Mouse (Mus musculus): ENCODE data around the gene Cnppd1. TPM values are rescaled to one million over a fixed set of nuclear protein-coding genes. Genes with fewer than 3 reads are reported as not detected.

The Cnppd1 gene
- polyA plus RNA-seq, 1 experiment from 2014 or later, result 66.7 TPM

- Histone ChIP-seq H3K4me3 (replicated peaks) (peak overlapping the region; percentile 62), H3K9ac (replicated peaks) (peak overlapping the region; percentile 81), H3K27ac (peak overlapping the region; percentile 65), H3K27me3 (no peaks in the 10 kb centered on the region), H3K4me1 (replicated peaks) (peaks cover 25% of the 10 kb centered on the region), H3K9me3 (no peaks in the 10 kb centered on the region), H3K36me3 (peaks cover 67% of the 10 kb centered on the region), H3K4me2 (replicated peaks) (peak overlapping the region; percentile 100)
- 11% methylated on average over 23 of the region's 23 CpGs for WGBS
- no peak; the same call in 1 of the 2 replicates for ATAC-seq
Measured at GRCm38 (mm10) chr1:75179334-75180104, 37.0 kb upstream of the Cnppd1 start.

GRCm38 (mm10) chr1:75168472-75169464 is 26.3 kb upstream of the Cnppd1 start, which contains the start of gene Zfand2b:
TSS of gene Zfand2b (plus strand) at chr1:75168646.
- Histone ChIP-seq H3K9ac (replicated peaks) (peak within 1 kb of the TSS; percentile 70), H3K4me3 (replicated peaks) (peak within 1 kb of the TSS; percentile 74), H3K36me3 (peaks cover 37% of the 10 kb centered on the region), H3K27me3 (no peaks in the 10 kb centered on the region), H3K4me2 (replicated peaks) (peak within 1 kb of the TSS; percentile 65), H3K27ac (peak within 1 kb of the TSS; percentile 86), H3K4me1 (replicated peaks) (peaks cover 14% of the 10 kb centered on the region), H3K9me3 (no peaks in the 10 kb centered on the region)
- WGBS, result 2% methylated on average over 52 of the region's 59 CpGs
- peak; percentile 98 for ATAC-seq

GRCm38 (mm10) chr1:75168093-75168471 is 25.6 kb upstream of the Cnppd1 start:
- Histone ChIP-seq H3K9ac (replicated peaks) (peak overlapping the region; percentile 70), H3K27ac (peak overlapping the region; percentile 86), H3K9me3 (no peaks in the 10 kb centered on the region), H3K4me2 (replicated peaks) (peak overlapping the region; percentile 65), H3K27me3 (no peaks in the 10 kb centered on the region), H3K4me1 (replicated peaks) (peaks cover 14% of the 10 kb centered on the region), H3K36me3 (peaks cover 31% of the 10 kb centered on the region), H3K4me3 (replicated peaks) (peak overlapping the region; percentile 74)
- 8% methylated on average over 7 of the region's 7 CpGs for WGBS
- peak; percentile 53 for ATAC-seq

GRCm38 (mm10) chr1:75160256-75160617 is 17.7 kb upstream of the Cnppd1 start:
- 79% methylated on average over 4 of the region's 4 CpGs for WGBS
- H3K27me3 ChIP-seq, result no peaks in the 10 kb centered on the region
- no peaks in the 10 kb centered on the region for H3K36me3 ChIP-seq
- no peak for ATAC-seq
- H3K4me3 ChIP-seq (replicated peaks), result no peak overlapping the region
- no peak overlapping the region for H3K4me2 ChIP-seq (replicated peaks)
- H3K9me3 ChIP-seq, result no peaks in the 10 kb centered on the region
- H3K27ac ChIP-seq, result no peak overlapping the region
- no peaks in the 10 kb centered on the region for H3K4me1 ChIP-seq (replicated peaks)
- H3K9ac ChIP-seq (replicated peaks), result no peak overlapping the region

- H3K27me3 ChIP-seq, result no peaks in the 10 kb centered on the region
- no peaks in the 10 kb centered on the region for H3K36me3 ChIP-seq
- ATAC-seq, result no peak
- H3K4me3 ChIP-seq (replicated peaks), result no peak overlapping the region
- H3K4me2 ChIP-seq (replicated peaks), result no peak overlapping the region
- H3K9me3 ChIP-seq, result no peaks in the 10 kb centered on the region
- no peak overlapping the region for H3K27ac ChIP-seq
- 75% methylated on average over 5 of the region's 5 CpGs for WGBS
- H3K9ac ChIP-seq (replicated peaks), result no peak overlapping the region
- H3K4me1 ChIP-seq (replicated peaks), result no peaks in the 10 kb centered on the region
Measured at GRCm38 (mm10) chr1:75159540-75160255, 17.2 kb upstream of the Cnppd1 start.

GRCm38 (mm10) chr1:75158990-75159389 is 16.5 kb upstream of the Cnppd1 start:
- H3K4me2 ChIP-seq (replicated peaks), result no peak overlapping the region
- H3K27ac ChIP-seq, result no peak overlapping the region
- no peaks in the 10 kb centered on the region for H3K4me1 ChIP-seq (replicated peaks)
- no peak for ATAC-seq
- H3K9me3 ChIP-seq, result no peaks in the 10 kb centered on the region
- no peak overlapping the region for H3K9ac ChIP-seq (replicated peaks)
- no peaks in the 10 kb centered on the region; the same call in 1 of the 2 replicates for H3K27me3 ChIP-seq
- no peak overlapping the region for H3K4me3 ChIP-seq (replicated peaks)
- H3K36me3 ChIP-seq, result no peaks in the 10 kb centered on the region

GRCm38 (mm10) chr1:75155837-75156236 is 13.3 kb upstream of the Cnppd1 start:
- Histone ChIP-seq H3K4me1 (replicated peaks) (no peaks in the 10 kb centered on the region), H3K4me2 (replicated peaks) (no peak overlapping the region), H3K4me3 (replicated peaks) (no peak overlapping the region), H3K27me3 (no peaks in the 10 kb centered on the region; the same call in 1 of the 2 replicates), H3K9ac (replicated peaks) (no peak overlapping the region), H3K36me3 (no peaks in the 10 kb centered on the region), H3K9me3 (no peaks in the 10 kb centered on the region), H3K27ac (no peak overlapping the region)
- WGBS, result 74% methylated on average over 3 of the region's 3 CpGs
- ATAC-seq, result no peak

- H3K4me3 ChIP-seq (replicated peaks), result no peak overlapping the region
- no peak overlapping the region for H3K9ac ChIP-seq (replicated peaks)
- H3K4me2 ChIP-seq (replicated peaks), result no peak overlapping the region
- no peak overlapping the region for H3K27ac ChIP-seq
- no peaks in the 10 kb centered on the region for H3K9me3 ChIP-seq
- peaks cover 13% of the 10 kb centered on the region for H3K4me1 ChIP-seq (replicated peaks)
- H3K36me3 ChIP-seq, result peaks cover 46% of the 10 kb centered on the region
- ATAC-seq, result no peak
- no peaks in the 10 kb centered on the region for H3K27me3 ChIP-seq
- WGBS, result 92% methylated on average over 4 of the region's 4 CpGs
Measured at GRCm38 (mm10) chr1:75148727-75149126, 6.2 kb upstream of the Cnppd1 start.

- H3K9ac ChIP-seq (replicated peaks), result no peak overlapping the region
- peaks cover 46% of the 10 kb centered on the region for H3K36me3 ChIP-seq
- H3K27me3 ChIP-seq, result no peaks in the 10 kb centered on the region
- WGBS, result 84% methylated on average over 7 of the region's 7 CpGs
- H3K9me3 ChIP-seq, result no peaks in the 10 kb centered on the region
- no peak overlapping the region for H3K27ac ChIP-seq
- no peak overlapping the region for H3K4me3 ChIP-seq (replicated peaks)
- no peak for ATAC-seq
- peaks cover 19% of the 10 kb centered on the region for H3K4me1 ChIP-seq (replicated peaks)
- no peak overlapping the region for H3K4me2 ChIP-seq (replicated peaks)
Measured at GRCm38 (mm10) chr1:75147411-75148135, 5.1 kb upstream of the Cnppd1 start.

GRCm38 (mm10) chr1:75145589-75145988 is 3.1 kb upstream of the Cnppd1 start:
- H3K9ac ChIP-seq (replicated peaks), result no peak overlapping the region
- H3K9me3 ChIP-seq, result no peaks in the 10 kb centered on the region
- 97% methylated on average over 3 of the region's 3 CpGs for WGBS
- no peak overlapping the region for H3K27ac ChIP-seq
- no peak for ATAC-seq
- H3K4me2 ChIP-seq (replicated peaks), result no peak overlapping the region
- H3K4me1 ChIP-seq (replicated peaks), result peaks cover 32% of the 10 kb centered on the region
- H3K27me3 ChIP-seq, result no peaks in the 10 kb centered on the region
- H3K36me3 ChIP-seq, result peaks cover 46% of the 10 kb centered on the region
- H3K4me3 ChIP-seq (replicated peaks), result no peak overlapping the region

GRCm38 (mm10) chr1:75141486-75142190 is 873 bp downstream of the Cnppd1 start:
- Histone ChIP-seq H3K4me1 (replicated peaks) (peaks cover 49% of the 10 kb centered on the region), H3K4me3 (replicated peaks) (peak overlapping the region; percentile 83), H3K27ac (peak overlapping the region; percentile 98), H3K36me3 (peaks cover 56% of the 10 kb centered on the region), H3K4me2 (replicated peaks) (peak overlapping the region; percentile 94), H3K27me3 (no peaks in the 10 kb centered on the region), H3K9ac (replicated peaks) (peak overlapping the region; percentile 95), H3K9me3 (no peaks in the 10 kb centered on the region)
- peak; percentile 28; the same call in 1 of the 2 replicates for ATAC-seq
- WGBS, result under 1% methylated on average over 53 of the region's 53 CpGs

Measured in midbrain, embryonic 13.5 days (tissue).